Mouse (Mus musculus): ENCODE measurements around the gene Nr1d1. TPM values are rescaled to one million over a fixed set of nuclear protein-coding genes. Genes with fewer than 3 reads are reported as not detected.

The Nr1d1 gene
- polyA plus RNA-seq, 1 experiment = not detected

DNA sequence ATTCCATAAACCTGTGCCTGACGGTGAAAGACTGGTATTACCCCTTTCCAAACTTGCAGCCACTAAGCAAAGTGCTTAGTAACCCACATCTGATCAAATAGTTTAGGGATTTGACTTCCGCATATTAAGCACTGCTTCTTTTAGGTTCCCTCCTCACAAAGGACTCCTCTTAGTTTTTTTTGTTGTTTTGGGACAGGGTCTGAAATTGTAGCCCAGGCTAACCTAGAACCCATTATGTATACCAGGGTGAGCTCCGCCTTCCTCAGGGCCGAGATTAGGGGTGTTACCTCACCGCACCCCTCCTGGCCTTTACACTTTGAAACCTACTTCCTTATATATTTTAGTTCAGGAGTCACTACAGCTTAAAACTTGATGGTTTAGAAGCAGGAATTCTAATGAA, 14.7 kb upstream of the Nr1d1 start:
- WGBS = 37% methylated on average over 5 of the region's 5 CpGs
- TF ChIP-seq POLR2A (IDR thresholded peaks at IDR 0.05; ENCODE audit: insufficient read depth, low read depth, low read length) (no peak), CTCF (IDR thresholded peaks at IDR 0.05; ENCODE audit: insufficient read depth, low read depth, low read length) (no peak)
- Histone ChIP-seq H3K4me1 (ENCODE audit: control insufficient read depth, insufficient read depth, low read length) (peaks cover 22% of the 10 kb centered on the region), H3K27ac (ENCODE audit: insufficient read depth, low read depth, low read length) (no peak overlapping the region), H3K4me3 (ENCODE audit: insufficient read depth, low read depth, low read length) (no peak overlapping the region)

DNA sequence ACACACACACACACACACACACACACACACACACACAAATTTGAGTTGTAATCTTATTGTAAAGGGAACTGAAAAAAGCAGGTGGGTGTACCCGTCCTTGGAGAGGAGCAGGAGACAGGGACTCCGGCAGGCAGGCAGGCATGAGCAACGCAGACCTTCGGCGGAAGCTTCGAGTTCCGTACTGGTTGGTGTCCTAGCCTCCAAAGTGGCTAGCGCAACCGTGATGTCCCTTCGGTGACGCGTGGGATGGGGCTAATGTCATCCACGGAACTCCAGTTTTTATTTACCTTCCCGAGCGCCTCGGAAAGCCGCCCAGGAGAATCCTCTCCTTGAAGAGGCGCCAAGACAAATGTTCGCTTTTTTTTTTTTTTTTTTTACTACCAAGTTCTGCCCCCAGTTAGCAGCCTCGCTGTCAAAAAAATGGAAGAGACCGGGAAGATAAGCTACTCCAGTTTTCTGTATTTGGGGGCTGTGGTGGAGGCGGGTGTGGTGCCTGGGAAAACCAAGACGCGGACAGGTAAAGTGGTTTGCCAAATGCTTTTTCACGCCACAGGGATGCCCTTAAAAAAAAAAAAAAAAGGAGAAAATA, 14.2 kb upstream of the Nr1d1 start:
- 1% methylated on average over 25 of the region's 25 CpGs for WGBS
- peak overlapping the region; percentile 44 for H3K4me3 ChIP-seq (ENCODE audit: insufficient read depth, low read depth, low read length)
- TF ChIP-seq CTCF (IDR thresholded peaks at IDR 0.05; ENCODE audit: insufficient read depth, low read depth, low read length) = no peak
- no peak for TF ChIP-seq POLR2A (IDR thresholded peaks at IDR 0.05; ENCODE audit: insufficient read depth, low read depth, low read length)
- H3K27ac ChIP-seq (ENCODE audit: insufficient read depth, low read depth, low read length) = no peak overlapping the region
- H3K4me1 ChIP-seq (ENCODE audit: control insufficient read depth, insufficient read depth, low read length) = peaks cover 24% of the 10 kb centered on the region

DNA sequence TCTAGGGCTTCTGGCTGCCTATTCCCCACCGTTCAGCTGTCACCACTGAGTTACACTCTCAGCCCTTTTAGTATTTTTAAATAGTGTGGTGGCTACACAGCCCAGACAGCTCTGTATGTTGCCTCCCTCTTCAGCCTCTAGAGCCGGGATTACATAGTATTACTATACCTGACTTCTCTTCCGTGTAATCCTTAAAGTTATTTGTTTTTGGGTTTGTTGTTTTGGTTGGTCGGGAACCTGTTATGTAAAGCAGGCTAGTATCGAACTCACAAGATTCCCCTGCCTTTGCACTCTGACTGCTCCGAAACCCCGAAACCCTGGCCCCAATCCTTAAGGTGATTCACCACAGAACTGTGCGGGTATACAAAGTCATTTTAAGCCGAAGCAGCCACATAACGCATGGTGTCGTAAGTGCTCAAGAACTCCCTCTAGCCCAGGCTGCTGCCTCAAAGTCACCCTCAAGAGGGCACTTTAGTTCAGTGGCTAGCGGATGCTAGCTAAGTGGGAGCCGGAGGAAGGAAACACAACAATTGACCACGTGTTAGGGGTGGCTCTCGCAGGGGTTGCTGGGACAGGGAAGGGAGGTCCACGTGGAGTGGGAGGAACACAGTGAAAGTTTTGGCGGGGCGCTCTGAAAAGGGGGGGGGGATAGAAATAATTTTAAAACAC, 13.6 kb upstream of the Nr1d1 start:
- peaks cover 26% of the 10 kb centered on the region for H3K4me1 ChIP-seq (ENCODE audit: control insufficient read depth, insufficient read depth, low read length)
- peak overlapping the region; percentile 44 for H3K4me3 ChIP-seq (ENCODE audit: insufficient read depth, low read depth, low read length)
- 5% methylated on average over 18 of the region's 18 CpGs for WGBS
- peak overlapping the region; percentile 53 for H3K27ac ChIP-seq (ENCODE audit: insufficient read depth, low read depth, low read length)
- TF ChIP-seq CTCF (IDR thresholded peaks at IDR 0.05; ENCODE audit: insufficient read depth, low read depth, low read length) (no peak), POLR2A (IDR thresholded peaks at IDR 0.05; ENCODE audit: insufficient read depth, low read depth, low read length) (no peak)

DNA sequence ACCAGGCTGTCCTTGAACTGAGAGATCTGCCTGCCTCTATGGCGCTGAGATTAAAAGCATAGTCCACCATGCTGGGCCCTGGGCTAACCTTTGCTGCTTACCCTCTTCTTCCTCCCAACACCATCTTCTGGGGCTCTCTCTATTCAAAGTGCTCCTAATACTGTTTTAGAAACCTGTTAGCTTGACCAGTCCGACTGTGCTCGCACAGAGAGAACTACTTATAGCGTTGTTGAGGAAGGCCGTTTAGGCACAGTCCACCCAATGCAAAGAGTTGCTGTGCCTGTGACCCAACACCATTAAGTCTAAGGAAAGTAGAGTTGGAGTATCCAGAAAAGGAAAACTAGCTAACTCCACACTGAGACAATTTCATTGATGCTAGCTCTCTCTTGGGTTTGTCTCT, 13.0 kb upstream of the Nr1d1 start:
- Histone ChIP-seq H3K27ac (ENCODE audit: insufficient read depth, low read depth, low read length) (peak overlapping the region; percentile 53), H3K4me3 (ENCODE audit: insufficient read depth, low read depth, low read length) (no peak overlapping the region), H3K4me1 (ENCODE audit: control insufficient read depth, insufficient read depth, low read length) (peaks cover 30% of the 10 kb centered on the region)
- 87% methylated on average over 5 of the region's 5 CpGs for WGBS
- TF ChIP-seq CTCF (IDR thresholded peaks at IDR 0.05; ENCODE audit: insufficient read depth, low read depth, low read length) = no peak
- no peak for TF ChIP-seq POLR2A (IDR thresholded peaks at IDR 0.05; ENCODE audit: insufficient read depth, low read depth, low read length)

DNA sequence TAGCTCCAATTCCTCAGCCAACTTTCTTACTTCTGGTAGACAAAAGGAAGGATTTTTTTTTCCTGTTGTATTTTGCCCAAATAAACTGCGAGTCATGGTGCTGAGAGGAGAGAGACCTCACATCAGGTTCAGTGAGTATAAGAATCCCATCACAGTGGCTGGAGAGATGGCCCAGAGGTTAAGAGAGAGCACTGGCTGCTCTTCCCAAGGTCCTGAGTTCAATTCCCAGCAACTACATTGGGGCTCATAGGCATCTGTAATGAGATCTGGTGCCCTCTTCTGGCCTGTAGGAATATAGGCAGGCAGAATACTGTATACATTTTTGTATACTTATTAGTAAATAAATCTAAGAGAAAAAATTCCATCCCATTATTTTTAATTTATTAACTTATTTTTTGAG, 12.6 kb upstream of the Nr1d1 start:
- Histone ChIP-seq H3K27ac (ENCODE audit: insufficient read depth, low read depth, low read length) (no peak overlapping the region), H3K4me3 (ENCODE audit: insufficient read depth, low read depth, low read length) (no peak overlapping the region), H3K4me1 (ENCODE audit: control insufficient read depth, insufficient read depth, low read length) (peaks cover 35% of the 10 kb centered on the region)
- TF ChIP-seq CTCF (IDR thresholded peaks at IDR 0.05; ENCODE audit: insufficient read depth, low read depth, low read length) (no peak), POLR2A (IDR thresholded peaks at IDR 0.05; ENCODE audit: insufficient read depth, low read depth, low read length) (no peak)
- 83% methylated on average over 1 of the region's 1 CpGs for WGBS

DNA sequence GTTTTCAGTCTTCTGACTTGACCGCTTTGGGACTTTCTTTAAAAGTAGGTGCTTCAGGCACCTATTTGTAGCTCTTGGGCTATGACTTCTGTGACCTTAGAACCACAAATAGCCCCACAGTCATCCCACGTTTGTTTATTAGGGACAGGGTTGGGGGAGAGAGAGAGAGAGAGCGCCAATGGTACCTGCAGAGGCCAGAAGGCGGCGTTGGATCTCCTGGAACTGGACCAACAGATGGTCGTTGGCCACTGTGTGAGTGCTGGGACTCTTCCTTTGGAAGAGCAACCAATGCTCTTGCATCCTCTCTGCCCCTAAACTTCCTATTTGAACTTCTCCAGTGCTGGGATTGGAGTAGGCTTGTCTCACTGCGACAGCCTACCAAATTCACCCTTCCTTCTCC, 12.1 kb upstream of the Nr1d1 start:
- TF ChIP-seq POLR2A (IDR thresholded peaks at IDR 0.05; ENCODE audit: insufficient read depth, low read depth, low read length) (no peak), CTCF (IDR thresholded peaks at IDR 0.05; ENCODE audit: insufficient read depth, low read depth, low read length) (no peak)
- WGBS = 26% methylated on average over 7 of the region's 7 CpGs
- H3K27ac ChIP-seq (ENCODE audit: insufficient read depth, low read depth, low read length) = no peak overlapping the region
- H3K4me1 ChIP-seq (ENCODE audit: control insufficient read depth, insufficient read depth, low read length) = peaks cover 39% of the 10 kb centered on the region
- H3K4me3 ChIP-seq (ENCODE audit: insufficient read depth, low read depth, low read length) = no peak overlapping the region

DNA sequence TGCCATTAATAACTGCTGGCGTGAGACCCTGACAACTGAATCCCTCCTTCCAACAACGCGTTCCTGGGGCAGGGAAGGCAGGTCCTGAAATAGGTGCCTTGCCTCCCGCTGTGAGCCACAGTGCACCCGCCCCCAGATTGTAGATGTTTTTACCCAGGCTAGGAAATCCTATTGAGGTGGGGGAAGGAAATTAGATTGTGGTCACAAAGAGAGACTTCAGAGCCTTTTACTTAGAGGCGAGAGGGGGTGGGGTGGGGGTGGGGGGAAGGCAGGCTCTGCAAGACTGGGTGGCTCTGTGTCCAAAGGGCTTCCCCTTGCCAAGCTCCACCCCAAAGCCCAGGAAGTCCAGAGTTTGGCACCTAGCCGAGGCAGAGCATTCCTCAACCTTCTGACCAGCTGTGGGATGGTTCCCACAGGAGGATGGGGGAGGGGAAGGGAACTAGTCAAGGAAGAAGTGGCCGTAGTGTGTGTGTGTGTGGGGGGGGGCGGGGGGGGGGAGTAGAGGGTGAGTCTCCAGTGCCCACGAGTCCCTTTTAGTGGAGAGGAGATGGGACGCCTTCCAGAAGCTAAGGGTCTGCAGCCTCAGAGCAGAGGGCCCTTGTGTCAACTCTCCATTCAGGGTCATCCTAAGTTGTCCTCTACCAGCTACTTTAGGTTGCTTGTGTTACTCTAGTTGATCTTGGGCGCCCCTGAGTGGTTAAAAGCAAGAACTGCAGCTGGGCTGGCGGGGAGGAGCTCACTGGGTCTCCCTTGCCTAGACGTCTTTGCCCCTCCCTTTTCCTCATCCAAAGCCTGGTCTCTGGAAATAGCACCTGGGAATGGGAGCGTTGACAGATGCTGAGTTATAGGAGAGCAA, 11.5 kb upstream of the Nr1d1 start:
- H3K27ac ChIP-seq (ENCODE audit: insufficient read depth, low read depth, low read length) = peak overlapping the region; percentile 90
- under 1% methylated on average over 14 of the region's 15 CpGs for WGBS
- peaks cover 45% of the 10 kb centered on the region for H3K4me1 ChIP-seq (ENCODE audit: control insufficient read depth, insufficient read depth, low read length)
- H3K4me3 ChIP-seq (ENCODE audit: insufficient read depth, low read depth, low read length) = peak overlapping the region; percentile 5; the same call in 1 of the 2 replicates
- TF ChIP-seq POLR2A (IDR thresholded peaks at IDR 0.05; ENCODE audit: insufficient read depth, low read depth, low read length) (no peak), CTCF (IDR thresholded peaks at IDR 0.05; ENCODE audit: insufficient read depth, low read depth, low read length) (peak; percentile 72)

DNA sequence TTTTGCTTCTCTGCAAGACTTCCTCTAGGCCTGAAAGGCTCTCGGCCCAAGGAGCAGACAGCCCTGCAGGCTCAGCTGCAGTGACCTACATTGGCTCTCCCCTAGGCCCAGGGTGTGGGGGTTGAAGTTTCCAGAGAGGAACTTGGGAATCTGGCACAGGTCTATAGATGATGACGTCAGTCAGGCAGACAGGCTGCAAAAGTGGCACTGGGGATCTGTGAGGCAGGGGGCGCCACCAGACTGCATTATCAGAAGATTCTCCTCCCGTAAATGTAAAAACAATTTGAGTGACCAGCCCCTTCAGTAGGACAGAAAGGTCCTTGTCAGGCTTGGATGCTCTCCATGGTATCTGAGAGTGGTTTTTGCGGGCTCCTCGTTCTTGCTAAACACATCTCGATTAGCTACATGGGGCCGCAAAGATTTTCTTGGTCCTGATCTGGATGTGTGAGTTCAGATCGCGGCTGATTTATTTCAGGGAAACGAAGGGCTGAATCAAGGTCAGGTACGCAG, 10.7 kb upstream of the Nr1d1 start:
- 2% methylated on average over 12 of the region's 12 CpGs for WGBS
- peak overlapping the region; percentile 90 for H3K27ac ChIP-seq (ENCODE audit: insufficient read depth, low read depth, low read length)
- peak overlapping the region; percentile 5; the same call in 1 of the 2 replicates for H3K4me3 ChIP-seq (ENCODE audit: insufficient read depth, low read depth, low read length)
- peaks cover 51% of the 10 kb centered on the region for H3K4me1 ChIP-seq (ENCODE audit: control insufficient read depth, insufficient read depth, low read length)
- TF ChIP-seq POLR2A (IDR thresholded peaks at IDR 0.05; ENCODE audit: insufficient read depth, low read depth, low read length) (no peak), CTCF (IDR thresholded peaks at IDR 0.05; ENCODE audit: insufficient read depth, low read depth, low read length) (no peak)
